Mouse (Mus musculus) small intestine, adult 2 months (tissue): ENCODE data around the gene Svbp. TPM values are rescaled to one million over a fixed set of nuclear protein-coding genes. Genes with fewer than 3 reads are reported as not detected.

Source experiments
- H3K27ac ChIP-seq: fragments of 200-500 bp; 2 replicates; pipeline ENCODE4 v1.5.1; 2012; ENCODE audit warnings: low read depth, low read length, control low read depth, inconsistent platforms; ENCODE audit not compliant: insufficient read depth
- H3K27me3 ChIP-seq: fragments of 200-500 bp; 2 replicates; pipeline ENCODE4 v1.6.1; 2012; ENCODE audit warnings: mild to moderate bottlenecking, moderate library complexity, low read length, inconsistent platforms; ENCODE audit not compliant: control insufficient read depth, insufficient read depth
- H3K36me3 ChIP-seq: fragments of 200-500 bp; 2 replicates; pipeline ENCODE4 v1.6.1; 2012; ENCODE audit warnings: mild to moderate bottlenecking, low read length, control low read depth, inconsistent platforms; ENCODE audit not compliant: control insufficient read depth, insufficient read depth
- H3K4me1 ChIP-seq: fragments of 200-500 bp; 2 replicates; pipeline ENCODE4 v1.6.1; 2012; ENCODE audit warnings: low read length, inconsistent platforms, mixed read lengths; ENCODE audit not compliant: control insufficient read depth, insufficient read depth, insufficient read length
- H3K4me3 ChIP-seq: fragments of 200-500 bp; 2 replicates; pipeline ENCODE4 v1.5.1; 2012; ENCODE audit warnings: low read depth, mild to moderate bottlenecking, control low read depth, inconsistent platforms, low read length, moderate library complexity
- CTCF ChIP-seq: fragments of 200-500 bp; IDR thresholded peaks from 2 replicates; pipeline ENCODE4 v1.5.1; 2012; ENCODE audit warnings: low read depth, mild to moderate bottlenecking, control low read depth, inconsistent platforms, low read length, moderate library complexity, mixed read lengths; ENCODE audit not compliant: insufficient replicate concordance, insufficient read length; ENCODE audit errors: extremely low read depth
- POLR2A ChIP-seq: fragments of 200-500 bp; IDR thresholded peaks from 2 replicates; pipeline ENCODE4 v1.6.1; 2012; ENCODE audit warnings: low read depth, mild to moderate bottlenecking, control low read depth, inconsistent platforms, low read length, moderate library complexity
- WGBS: fragments of 180-500 bp; shearing (Covaris S2); methylation state at CpG from one replicate; pipeline ENCODE4 v1.1.7; 2018; 5-methylcytosine and 5-hydroxymethylcytosine counted together
- polyA plus RNA-seq: library from polyadenylated mRNA; depleted of rRNA; stranded (reverse); fragments of >200 nt; gene quantifications from 2 replicates; pipeline ENCODE4 v1.2.3, GENCODE M21; 2012

Gene Svbp
- polyA plus RNA-seq, 1 experiment, result 17.0 TPM

DNA sequence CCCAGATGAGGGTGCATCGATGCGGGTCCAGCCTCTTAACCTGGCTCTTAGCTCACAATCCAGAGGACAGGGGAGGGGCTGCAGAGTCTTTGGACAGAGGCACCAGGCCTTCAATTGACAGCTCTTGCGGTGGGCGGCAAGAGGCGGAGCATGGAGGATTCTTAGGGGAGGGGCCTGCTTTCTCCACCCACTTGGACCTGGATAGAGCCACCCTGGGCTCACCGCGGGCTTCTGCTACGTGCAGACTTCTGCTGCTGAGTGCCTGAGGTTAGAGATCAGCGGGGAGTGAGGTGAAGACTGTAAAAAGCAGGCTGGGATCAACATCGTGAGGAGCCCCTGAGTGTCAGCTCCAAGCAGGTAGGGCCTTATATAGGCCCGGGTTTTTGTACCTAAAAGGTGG lies 23.1 kb downstream of the Svbp start, which contains the start of gene Tmem269:
Tmem269 (minus strand) TSS at position 49 of the 400 bp plus-strand sequence.
- Histone ChIP-seq H3K36me3 (no peaks in the 10 kb centered on the region), H3K4me3 (no peak within 1 kb of the TSS), H3K4me1 (no peaks in the 10 kb centered on the region), H3K27me3 (no peaks in the 10 kb centered on the region), H3K27ac (no peak within 1 kb of the TSS)
- TF ChIP-seq CTCF (no peak), POLR2A (no peak)
- WGBS, result 23% methylated on average over 11 of the region's 11 CpGs

DNA sequence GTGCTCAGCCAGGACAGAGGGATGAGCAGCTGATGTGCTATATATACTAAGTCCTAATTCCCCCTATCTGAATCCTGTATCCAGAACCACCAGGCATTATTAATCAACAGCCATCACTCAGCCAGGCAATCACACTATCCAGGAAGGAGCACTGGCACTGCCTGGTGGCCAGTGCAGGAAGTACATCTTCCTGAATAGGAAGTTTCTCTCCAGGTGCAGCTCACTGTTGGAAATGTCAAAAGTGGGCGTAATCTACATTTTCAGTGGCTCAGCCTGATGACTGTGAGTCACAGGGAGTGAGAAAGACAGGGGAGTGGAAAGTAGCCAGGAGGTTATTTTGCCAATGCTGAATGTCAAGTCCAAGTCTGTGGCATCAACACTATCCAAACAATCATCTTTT lies 28.6 kb downstream of the Svbp start:
- H3K36me3 ChIP-seq, result peaks cover 16% of the 10 kb centered on the region
- 81% methylated on average over 1 of the region's 1 CpGs for WGBS

DNA sequence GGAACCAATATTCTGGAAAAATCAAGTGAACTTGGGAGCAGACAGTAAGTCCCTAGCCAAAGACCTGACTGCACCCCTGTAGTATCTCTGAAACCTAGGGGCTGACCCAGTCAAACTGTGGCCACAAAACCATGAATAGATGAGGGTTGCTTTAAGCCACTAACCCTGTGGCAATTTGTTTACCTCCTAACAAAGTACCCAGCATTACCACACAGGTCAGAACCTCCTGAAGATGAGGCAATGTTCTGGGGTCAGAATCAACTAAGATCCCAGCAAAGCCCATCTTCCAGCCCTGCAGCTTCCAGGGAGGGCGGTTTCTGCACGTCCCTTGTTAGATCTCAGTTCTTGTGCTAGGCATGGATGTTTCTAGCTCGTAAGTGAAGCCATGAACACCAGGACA lies 29.4 kb downstream of the Svbp start:
- Histone ChIP-seq H3K27ac (no peak overlapping the region), H3K27me3 (no peaks in the 10 kb centered on the region), H3K4me1 (no peaks in the 10 kb centered on the region), H3K4me3 (no peak overlapping the region), H3K36me3 (peaks cover 16% of the 10 kb centered on the region)
- no peak for TF ChIP-seq POLR2A
- no peak for TF ChIP-seq CTCF
- 99% methylated on average over 3 of the region's 3 CpGs for WGBS

More for the DNA sequence above, 28.6 kb downstream of the Svbp start:
- H3K4me3 ChIP-seq, result no peak overlapping the region
- H3K4me1 ChIP-seq, result no peaks in the 10 kb centered on the region
- no peaks in the 10 kb centered on the region for H3K27me3 ChIP-seq
- H3K27ac ChIP-seq, result no peak overlapping the region
- TF ChIP-seq POLR2A, result no peak
- peak; percentile 56; the same call in 1 of the 2 replicates for TF ChIP-seq CTCF

DNA sequence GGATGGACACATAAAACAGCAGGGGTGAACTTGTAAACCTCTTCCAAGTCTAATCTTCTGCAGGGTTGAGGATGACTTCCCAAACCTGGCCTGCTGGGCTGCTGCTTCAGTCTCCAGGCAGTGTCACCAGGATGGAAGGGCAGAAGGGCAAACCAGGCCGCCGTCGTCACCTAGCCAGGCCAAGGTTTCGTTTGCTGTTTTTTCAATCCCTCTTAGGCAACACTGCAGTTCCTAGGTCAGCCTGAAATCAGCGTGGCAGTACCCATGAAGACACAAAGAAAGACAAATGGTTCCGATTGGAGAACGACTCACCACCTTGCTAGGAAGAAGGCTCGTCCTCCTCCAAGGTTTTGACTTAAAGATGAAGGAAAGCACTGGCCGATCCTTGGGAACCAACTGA lies 30.6 kb downstream of the Svbp start:
- WGBS, result 90% methylated on average over 9 of the region's 9 CpGs
- H3K4me1 ChIP-seq, result no peaks in the 10 kb centered on the region
- TF ChIP-seq CTCF (no peak), POLR2A (no peak)
- H3K4me3 ChIP-seq, result no peak overlapping the region
- no peaks in the 10 kb centered on the region for H3K27me3 ChIP-seq
- H3K36me3 ChIP-seq, result peaks cover 16% of the 10 kb centered on the region
- H3K27ac ChIP-seq, result no peak overlapping the region

DNA sequence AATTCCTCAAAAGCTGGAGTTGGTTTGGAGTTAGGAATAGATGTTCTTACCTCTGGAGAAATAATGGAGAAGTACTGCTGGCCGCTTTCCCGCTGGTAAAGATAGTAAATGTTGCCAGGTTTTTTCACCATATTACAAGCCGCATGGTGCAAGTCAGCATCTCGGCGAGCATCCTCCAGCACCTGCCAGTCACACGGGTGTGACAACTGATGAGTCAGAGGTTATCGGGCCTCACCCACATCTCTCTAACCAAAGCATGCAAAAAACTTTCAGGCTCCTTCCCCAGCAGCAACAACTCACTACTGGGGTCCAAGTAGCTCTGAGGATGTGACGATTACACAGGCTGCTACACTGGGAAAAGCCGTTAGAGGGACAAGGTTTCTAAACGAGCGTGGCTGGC lies 31.6 kb downstream of the Svbp start:
- 79% methylated on average over 11 of the region's 11 CpGs for WGBS
- Histone ChIP-seq H3K4me1 (no peaks in the 10 kb centered on the region), H3K4me3 (no peak overlapping the region), H3K36me3 (peaks cover 16% of the 10 kb centered on the region), H3K27me3 (no peaks in the 10 kb centered on the region), H3K27ac (no peak overlapping the region)
- TF ChIP-seq POLR2A, result no peak
- TF ChIP-seq CTCF, result no peak

DNA sequence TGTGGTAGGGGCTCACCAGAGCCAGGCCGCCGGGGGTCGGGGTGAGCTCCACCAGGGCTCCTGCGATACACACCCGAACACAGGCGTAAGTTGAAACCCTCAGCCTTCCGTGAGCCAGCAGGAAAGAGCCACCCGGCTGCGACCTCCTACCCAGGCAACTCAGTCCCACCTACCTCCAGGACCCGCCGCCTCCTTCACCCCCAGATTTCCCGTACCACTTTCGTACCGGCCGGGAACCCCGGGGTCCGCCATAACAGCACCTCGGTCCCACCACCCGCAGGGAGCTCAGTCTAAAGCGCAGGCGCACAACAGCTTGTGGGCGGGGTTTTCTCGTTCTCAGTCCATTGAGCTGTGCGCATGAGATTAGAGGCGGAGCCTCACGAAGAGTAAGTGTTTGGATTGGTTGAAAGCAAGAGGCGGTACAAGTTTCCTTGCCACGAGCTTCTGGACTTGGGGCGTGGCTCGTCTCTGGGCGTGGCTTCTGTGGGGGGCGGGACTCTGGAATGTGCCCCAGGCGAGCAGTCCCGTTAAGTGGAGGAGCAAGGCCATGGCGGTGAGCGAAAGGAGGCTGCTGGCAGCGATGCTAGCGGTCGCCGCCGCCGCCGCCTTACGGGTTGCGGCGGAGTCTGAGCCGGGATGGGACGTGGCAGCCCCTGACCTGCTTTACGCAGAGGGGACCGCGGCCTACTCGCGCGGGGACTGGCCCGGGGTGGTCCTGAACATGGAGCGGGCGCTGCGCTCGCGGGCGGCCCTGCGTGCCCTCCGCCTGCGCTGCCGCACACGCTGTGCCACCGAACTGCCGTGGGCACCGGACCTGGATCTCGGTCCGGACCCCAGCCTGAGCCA lies 37.5 kb downstream of the Svbp start, which contains the start of the genes AU022252 and P3h1:
AU022252 (minus strand) TSS at position 303 of the 846 bp plus-strand sequence.
P3h1 (plus strand) TSS at position 506 of the 846 bp plus-strand sequence.
- no peaks in the 10 kb centered on the region; the same call in 1 of the 2 replicates for H3K4me1 ChIP-seq
- H3K27me3 ChIP-seq, result peaks cover 12% of the 10 kb centered on the region; the same call in 1 of the 2 replicates
- H3K27ac ChIP-seq, result no peak within 1 kb of the TSS; the same call in 1 of the 2 replicates
- peak within 1 kb of the TSS; percentile 93 for H3K4me3 ChIP-seq
- no peak for TF ChIP-seq CTCF
- TF ChIP-seq POLR2A, result peak; percentile 65
- under 1% methylated on average over 71 of the region's 71 CpGs for WGBS
- H3K36me3 ChIP-seq, result 0 out of 2 replicates have a peak, but pooled peaks cover 1% of the 10 kb centered on the region
